Mouse (Mus musculus): ENCODE results near the gene Kcnd2. TPM values are rescaled to one million over a fixed set of nuclear protein-coding genes. Genes with fewer than 3 reads are reported as not detected.

Kcnd2 gene
- polyA plus RNA-seq, 2 experiments: 0.01 TPM; not detected in 1

- no peak for DNase-seq (ENCODE audit: low read depth in 3 of 3, low spot score in 3 of 3)
- WGBS (ENCODE audit: insufficient replicate concordance): 71% methylated on average over 9 of the region's 9 CpGs
- no peak for ATAC-seq (ENCODE audit: insufficient read depth)
These were observed 553.6 kb downstream of the Kcnd2 start for GRCm38 (mm10) chr6:21768745-21769446.

GRCm38 (mm10) chr6:21769447-21769809, 554.1 kb downstream of the Kcnd2 start:
- DNase-seq (ENCODE audit: low read depth in 3 of 3, low spot score in 3 of 3) (no peak), ATAC-seq (ENCODE audit: insufficient read depth) (no peak)
- TF ChIP-seq CTCF (IDR thresholded peaks at IDR 0.05; ENCODE audit: low read depth) (no peak), EP300 (IDR thresholded peaks at IDR 0.05; ENCODE audit: low read depth) (no peak)
- Histone ChIP-seq H3K27me3 (ENCODE audit: control insufficient read depth, insufficient read depth, low read length) (no peaks in the 10 kb centered on the region), H3K9me3 (ENCODE audit: control insufficient read depth, low read length) (no peaks in the 10 kb centered on the region), H3K4me1 (replicated peaks; ENCODE audit: control insufficient read depth in 2 of 2, insufficient read depth in 2 of 2, low read length in 1 of 2) (peaks cover 0 to 2% of the 10 kb centered on the region in 2 experiments; a peak in 1 of 4 replicates), H3K27ac (no peak overlapping the region), H3K36me3 (replicated peaks; ENCODE audit: control insufficient read depth, insufficient read depth, low read depth) (no peaks in the 10 kb centered on the region), H3K4me2 (ENCODE audit: low read depth) (no peak overlapping the region), H3K9ac (replicated peaks) (no peak overlapping the region), H3K4me3 (ENCODE audit: insufficient read depth in 1 of 2, low read depth in 2 of 2, low read length in 2 of 2) (no peak overlapping the region)
- 49% methylated on average over 1 of the region's 1 CpGs for WGBS (ENCODE audit: insufficient replicate concordance)

More at GRCm38 (mm10) chr6:21768745-21769446, 553.6 kb downstream of the Kcnd2 start:
- Histone ChIP-seq H3K4me1 (replicated peaks; ENCODE audit: control insufficient read depth in 2 of 2, insufficient read depth in 2 of 2, low read length in 1 of 2) (no peaks in the 10 kb centered on the region), H3K4me2 (ENCODE audit: low read depth) (no peak overlapping the region), H3K9ac (replicated peaks) (no peak overlapping the region), H3K27ac (no peak overlapping the region), H3K4me3 (ENCODE audit: insufficient read depth in 1 of 2, low read depth in 2 of 2, low read length in 2 of 2) (no peak overlapping the region), H3K27me3 (ENCODE audit: control insufficient read depth, insufficient read depth, low read length) (no peaks in the 10 kb centered on the region), H3K36me3 (replicated peaks; ENCODE audit: control insufficient read depth, insufficient read depth, low read depth) (no peaks in the 10 kb centered on the region), H3K9me3 (ENCODE audit: control insufficient read depth, low read length) (no peaks in the 10 kb centered on the region)
- TF ChIP-seq EP300 (IDR thresholded peaks at IDR 0.05; ENCODE audit: low read depth): no peak
- no peak for TF ChIP-seq CTCF (IDR thresholded peaks at IDR 0.05; ENCODE audit: low read depth)

GRCm38 (mm10) chr6:21774213-21774916, 559.1 kb downstream of the Kcnd2 start:
- H3K4me2 ChIP-seq (ENCODE audit: low read depth): no peak overlapping the region
- no peak overlapping the region for H3K4me3 ChIP-seq (ENCODE audit: insufficient read depth in 1 of 2, low read depth in 2 of 2, low read length in 2 of 2)
- peaks cover 0 to 2% of the 10 kb centered on the region in 2 experiments; a peak in 1 of 4 replicates for H3K4me1 ChIP-seq (replicated peaks; ENCODE audit: control insufficient read depth in 2 of 2, insufficient read depth in 2 of 2, low read length in 1 of 2)
- H3K9ac ChIP-seq (replicated peaks): no peak overlapping the region
- WGBS (ENCODE audit: insufficient replicate concordance): 49% methylated on average over 7 of the region's 7 CpGs
- peak; percentile 52; the same call in 1 of the 2 replicates for ATAC-seq (ENCODE audit: insufficient read depth)
- no peaks in the 10 kb centered on the region for H3K36me3 ChIP-seq (replicated peaks; ENCODE audit: control insufficient read depth, insufficient read depth, low read depth)
- no peaks in the 10 kb centered on the region for H3K9me3 ChIP-seq (ENCODE audit: control insufficient read depth, low read length)
- H3K27ac ChIP-seq: no peak overlapping the region
- no peak for DNase-seq (ENCODE audit: low read depth in 3 of 3, low spot score in 3 of 3)
- no peaks in the 10 kb centered on the region for H3K27me3 ChIP-seq (ENCODE audit: control insufficient read depth, insufficient read depth, low read length)
- no peak for TF ChIP-seq CTCF (IDR thresholded peaks at IDR 0.05; ENCODE audit: low read depth)
- TF ChIP-seq EP300 (IDR thresholded peaks at IDR 0.05; ENCODE audit: low read depth): no peak; the same call in 1 of the 2 replicates

Measured in liver, embryonic 14.5 days (tissue).